Mouse (Mus musculus) C2C12 (cell line): ENCODE measurements around the gene Ngf.

Source experiments
- CTCF ChIP-seq: IDR thresholded peaks from one replicate; pipeline ENCODE4 v1.5.1; 2011; ENCODE audit not compliant: control insufficient read depth, insufficient read depth, insufficient read length
- MAX ChIP-seq: IDR thresholded peaks from one replicate; pipeline ENCODE4 v1.6.1; 2011; ENCODE audit warnings: mild to moderate bottlenecking, control low read depth

DNA sequence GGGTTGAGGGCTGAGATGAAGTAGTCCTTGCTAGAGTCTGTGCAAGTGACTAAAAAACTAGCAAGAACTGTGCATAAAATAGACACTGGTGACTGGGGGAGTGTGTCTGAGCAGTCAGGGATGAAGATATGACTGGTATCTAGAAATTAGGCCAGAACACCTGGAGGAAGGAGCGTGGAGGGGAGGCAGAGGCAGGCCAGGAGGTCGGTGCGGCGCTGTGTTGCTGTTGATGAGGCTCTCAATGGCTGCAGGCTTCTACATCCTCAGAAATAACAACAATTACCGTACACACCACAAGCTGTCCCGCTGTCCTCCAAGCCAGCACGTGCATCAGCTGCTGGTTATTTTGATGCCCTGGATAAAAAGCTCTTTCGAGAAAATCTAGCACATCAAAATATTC, 2.6 kb upstream of the Ngf start:
- TF ChIP-seq CTCF (no peak), MAX (no peak)
